Mouse (Mus musculus): ENCODE measurements around the gene Gm44502. TPM values are rescaled to one million over a fixed set of nuclear protein-coding genes. Genes with fewer than 3 reads are reported as not detected.

The Gm44502 gene
- polyA plus RNA-seq, 1 experiment from 2014 or later = 0.86 TPM

- Histone ChIP-seq H3K27me3 (ENCODE audit: control insufficient read depth, insufficient read depth, low read length) (peaks cover 46% of the 10 kb centered on the region), H3K4me3 (ENCODE audit: low read depth, low read length) (peak overlapping the region; percentile 48), H3K4me2 (peak overlapping the region; percentile 75), H3K9ac (ENCODE audit: low read depth, low read length) (peak overlapping the region; percentile 54), H3K9me3 (replicated peaks; ENCODE audit: control insufficient read depth, low read length) (no peaks in the 10 kb centered on the region), H3K27ac (ENCODE audit: low read depth, low read length) (no peak overlapping the region), H3K4me1 (ENCODE audit: control insufficient read depth, insufficient read depth, low read length) (peaks cover 20% of the 10 kb centered on the region), H3K36me3 (ENCODE audit: control insufficient read depth, insufficient read depth, low read length) (no peaks in the 10 kb centered on the region)
- WGBS (ENCODE audit: insufficient replicate concordance) = 14% methylated on average over 46 of the region's 46 CpGs
- ATAC-seq (replicated peaks; ENCODE audit: insufficient number of reproducible peaks, low FRiP score, low TSS enrichment) = no peak
These were observed 51.3 kb downstream of the Gm44502 start for GRCm38 (mm10) chr15:89377938-89378828.

DNA sequence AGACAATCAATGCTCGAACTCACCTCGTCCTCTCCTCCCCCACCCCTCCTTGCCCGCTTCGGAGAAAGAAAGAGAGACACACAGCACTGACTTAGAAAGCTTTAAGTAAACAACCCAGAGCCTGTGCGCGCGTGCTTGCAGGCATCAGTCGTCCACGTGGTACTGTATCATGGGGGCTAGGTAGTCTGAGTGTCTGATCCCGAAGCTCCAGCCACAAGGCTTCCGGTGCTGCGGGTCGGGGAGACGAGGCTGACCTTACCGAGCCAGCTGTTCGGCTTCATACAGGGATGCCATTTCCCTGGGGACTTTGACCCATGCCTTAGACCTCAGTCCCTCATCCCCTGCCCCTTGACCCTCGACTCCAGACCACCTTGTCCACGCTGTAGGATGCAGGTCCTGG lies 52.1 kb downstream of the Gm44502 start:
- Histone ChIP-seq H3K27ac (ENCODE audit: low read depth, low read length) (no peak overlapping the region), H3K9me3 (replicated peaks; ENCODE audit: control insufficient read depth, low read length) (no peaks in the 10 kb centered on the region), H3K27me3 (ENCODE audit: control insufficient read depth, insufficient read depth, low read length) (peaks cover 46% of the 10 kb centered on the region), H3K4me1 (ENCODE audit: control insufficient read depth, insufficient read depth, low read length) (peaks cover 25% of the 10 kb centered on the region), H3K9ac (ENCODE audit: low read depth, low read length) (no peak overlapping the region), H3K36me3 (ENCODE audit: control insufficient read depth, insufficient read depth, low read length) (no peaks in the 10 kb centered on the region), H3K4me2 (peak overlapping the region; percentile 31), H3K4me3 (ENCODE audit: low read depth, low read length) (peak overlapping the region; percentile 14; the same call in 1 of the 2 replicates)
- no peak for ATAC-seq (replicated peaks; ENCODE audit: insufficient number of reproducible peaks, low FRiP score, low TSS enrichment)
- WGBS (ENCODE audit: insufficient replicate concordance) = 3% methylated on average over 18 of the region's 18 CpGs

DNA sequence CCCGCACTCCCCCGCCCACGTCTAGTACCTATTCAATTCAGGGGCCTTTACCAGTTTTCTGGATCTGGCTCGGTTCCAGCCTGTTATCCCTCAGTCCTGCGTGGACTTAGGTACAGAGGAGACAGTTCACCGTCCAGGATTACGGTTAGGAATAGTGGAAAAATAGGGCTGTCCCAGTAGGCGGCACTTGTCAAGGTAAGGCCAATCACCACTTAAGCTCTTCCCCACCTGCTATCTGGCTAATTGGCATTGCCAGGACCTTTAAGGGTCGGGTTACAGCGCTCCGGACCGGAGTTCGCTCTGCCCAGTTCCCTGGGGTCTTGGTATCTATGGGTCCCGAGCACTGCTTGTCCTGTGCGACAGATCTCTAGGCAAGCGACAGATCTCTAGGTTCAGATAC lies 52.5 kb downstream of the Gm44502 start, which contains the start of gene Tymp:
Gene Tymp (minus strand): TSS at position 83 of the 400 bp plus-strand sequence.
- Histone ChIP-seq H3K36me3 (ENCODE audit: control insufficient read depth, insufficient read depth, low read length) (peaks cover 4% of the 10 kb centered on the region), H3K4me1 (ENCODE audit: control insufficient read depth, insufficient read depth, low read length) (peaks cover 25% of the 10 kb centered on the region), H3K4me3 (ENCODE audit: low read depth, low read length) (peak within 1 kb of the TSS; percentile 14; the same call in 1 of the 2 replicates), H3K27ac (ENCODE audit: low read depth, low read length) (no peak within 1 kb of the TSS), H3K9ac (ENCODE audit: low read depth, low read length) (no peak within 1 kb of the TSS), H3K27me3 (ENCODE audit: control insufficient read depth, insufficient read depth, low read length) (peaks cover 43% of the 10 kb centered on the region), H3K9me3 (replicated peaks; ENCODE audit: control insufficient read depth, low read length) (no peaks in the 10 kb centered on the region), H3K4me2 (peak within 1 kb of the TSS; percentile 31)
- WGBS (ENCODE audit: insufficient replicate concordance) = 15% methylated on average over 16 of the region's 16 CpGs
- no peak for ATAC-seq (replicated peaks; ENCODE audit: insufficient number of reproducible peaks, low FRiP score, low TSS enrichment)

DNA sequence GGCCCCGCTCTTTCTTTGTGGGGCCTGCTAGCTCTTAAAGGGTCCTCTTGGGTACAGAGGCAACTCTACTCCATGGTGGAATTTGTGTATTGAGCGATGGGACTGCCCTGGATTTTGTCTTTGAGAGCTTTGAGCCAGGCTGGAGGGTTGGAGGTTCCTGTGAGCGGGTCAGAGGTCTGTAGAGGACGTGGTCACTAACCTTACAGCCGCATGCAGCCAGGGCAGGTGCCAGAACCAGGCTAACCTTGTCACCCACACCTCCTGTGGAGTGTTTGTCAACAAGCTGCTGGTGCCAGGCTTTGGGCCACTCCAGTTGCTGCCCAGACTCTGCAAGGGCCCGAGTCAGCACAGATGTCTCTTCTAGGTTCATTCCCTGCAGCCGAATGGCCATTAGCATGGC lies 53.5 kb downstream of the Gm44502 start:
- WGBS (ENCODE audit: insufficient replicate concordance) = 72% methylated on average over 7 of the region's 7 CpGs
- Histone ChIP-seq H3K36me3 (ENCODE audit: control insufficient read depth, insufficient read depth, low read length) (peaks cover 13% of the 10 kb centered on the region), H3K27ac (ENCODE audit: low read depth, low read length) (no peak overlapping the region), H3K4me1 (ENCODE audit: control insufficient read depth, insufficient read depth, low read length) (peaks cover 25% of the 10 kb centered on the region), H3K4me2 (no peak overlapping the region), H3K9ac (ENCODE audit: low read depth, low read length) (no peak overlapping the region), H3K27me3 (ENCODE audit: control insufficient read depth, insufficient read depth, low read length) (peaks cover 43% of the 10 kb centered on the region), H3K9me3 (replicated peaks; ENCODE audit: control insufficient read depth, low read length) (no peaks in the 10 kb centered on the region), H3K4me3 (ENCODE audit: low read depth, low read length) (no peak overlapping the region)
- no peak for ATAC-seq (replicated peaks; ENCODE audit: insufficient number of reproducible peaks, low FRiP score, low TSS enrichment)

DNA sequence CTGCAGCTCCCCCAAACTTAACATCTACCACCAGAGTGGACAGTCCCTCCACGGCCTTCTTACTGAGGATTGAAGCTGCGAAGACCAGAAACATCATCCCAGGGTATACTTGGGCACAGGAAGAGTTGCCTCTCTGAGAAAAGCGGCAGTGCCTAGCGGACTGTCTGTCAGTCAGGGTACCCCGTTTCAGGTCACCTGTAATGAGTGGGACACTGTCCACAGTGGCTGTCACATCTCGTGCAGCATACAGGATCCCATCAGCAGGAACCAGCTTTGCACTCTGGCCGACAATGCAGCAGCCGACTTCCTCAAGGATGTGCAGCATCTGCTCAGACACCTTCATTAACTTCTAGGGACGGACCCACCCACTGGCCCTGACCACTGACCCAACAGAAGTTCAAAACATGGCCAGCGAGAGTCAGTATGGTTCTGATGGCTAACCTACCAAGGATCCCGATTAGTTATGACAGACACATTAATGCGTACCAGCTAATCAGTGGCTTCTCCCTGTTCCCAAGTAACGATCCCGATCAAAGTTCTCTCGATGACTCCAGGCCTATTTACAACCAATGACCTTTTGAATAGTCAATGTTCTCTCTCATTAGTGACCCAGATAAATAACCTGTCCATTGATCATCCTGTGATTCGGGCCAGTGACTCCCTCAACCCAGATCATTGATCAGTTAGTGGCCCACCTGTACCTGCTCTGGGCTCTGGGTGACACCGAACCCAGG lies 54.5 kb downstream of the Gm44502 start:
- Histone ChIP-seq H3K4me1 (ENCODE audit: control insufficient read depth, insufficient read depth, low read length) (peaks cover 25% of the 10 kb centered on the region), H3K27ac (ENCODE audit: low read depth, low read length) (no peak overlapping the region), H3K36me3 (ENCODE audit: control insufficient read depth, insufficient read depth, low read length) (peaks cover 20% of the 10 kb centered on the region), H3K27me3 (ENCODE audit: control insufficient read depth, insufficient read depth, low read length) (peaks cover 39% of the 10 kb centered on the region), H3K4me2 (no peak overlapping the region; the same call in 1 of the 2 replicates), H3K9me3 (replicated peaks; ENCODE audit: control insufficient read depth, low read length) (no peaks in the 10 kb centered on the region), H3K4me3 (ENCODE audit: low read depth, low read length) (no peak overlapping the region), H3K9ac (ENCODE audit: low read depth, low read length) (no peak overlapping the region)
- WGBS (ENCODE audit: insufficient replicate concordance) = 92% methylated on average over 17 of the region's 17 CpGs
- no peak for ATAC-seq (replicated peaks; ENCODE audit: insufficient number of reproducible peaks, low FRiP score, low TSS enrichment)

- H3K36me3 ChIP-seq (ENCODE audit: control insufficient read depth, insufficient read depth, low read length) = peaks cover 26% of the 10 kb centered on the region
- peak overlapping the region; percentile 79 for H3K9ac ChIP-seq (ENCODE audit: low read depth, low read length)
- peaks cover 34% of the 10 kb centered on the region for H3K27me3 ChIP-seq (ENCODE audit: control insufficient read depth, insufficient read depth, low read length)
- H3K4me3 ChIP-seq (ENCODE audit: low read depth, low read length) = peak overlapping the region; percentile 72
- peak overlapping the region; percentile 94 for H3K27ac ChIP-seq (ENCODE audit: low read depth, low read length)
- peak overlapping the region; percentile 82 for H3K4me2 ChIP-seq
- 0 out of 2 replicates have a peak, but pooled peaks have one; percentile 1 for ATAC-seq (replicated peaks; ENCODE audit: insufficient number of reproducible peaks, low FRiP score, low TSS enrichment)
- WGBS (ENCODE audit: insufficient replicate concordance) = 51% methylated on average over 9 of the region's 9 CpGs
- peaks cover 23% of the 10 kb centered on the region for H3K4me1 ChIP-seq (ENCODE audit: control insufficient read depth, insufficient read depth, low read length)
- H3K9me3 ChIP-seq (replicated peaks; ENCODE audit: control insufficient read depth, low read length) = no peaks in the 10 kb centered on the region
These were observed 55.2 kb downstream of the Gm44502 start for GRCm38 (mm10) chr15:89374340-89374739.

DNA sequence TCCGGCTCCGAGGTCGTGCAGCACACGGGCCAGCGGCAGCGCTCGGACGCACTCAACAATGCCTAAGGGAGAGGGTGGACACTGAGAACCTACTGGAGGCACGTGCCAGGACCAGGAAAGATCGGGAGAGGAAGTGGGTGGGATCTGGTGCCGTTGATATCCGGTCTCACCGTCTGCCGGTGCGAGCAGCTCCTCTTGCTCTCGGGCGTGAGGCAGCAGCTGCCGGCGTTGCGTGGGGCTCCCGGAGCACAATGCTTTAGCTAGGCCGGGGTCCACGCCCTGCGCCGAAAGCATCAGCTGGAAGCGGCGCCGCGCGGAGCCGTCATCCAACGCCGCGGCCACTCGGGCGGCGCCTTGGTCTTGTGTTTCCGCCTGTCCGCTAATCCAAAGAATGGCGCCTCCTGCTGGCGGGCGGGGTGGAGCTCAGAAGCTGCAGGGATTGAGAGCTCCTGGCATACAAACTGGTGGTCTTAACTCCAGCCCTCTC lies 55.7 kb downstream of the Gm44502 start, which contains the start of gene Sco2:
Gene Sco2 (minus strand): TSS at position 85 of the 487 bp plus-strand sequence.
- no peaks in the 10 kb centered on the region for H3K9me3 ChIP-seq (replicated peaks; ENCODE audit: control insufficient read depth, low read length)
- ATAC-seq (replicated peaks; ENCODE audit: insufficient number of reproducible peaks, low FRiP score, low TSS enrichment) = peak; percentile 79
- H3K4me3 ChIP-seq (ENCODE audit: low read depth, low read length) = peak within 1 kb of the TSS; percentile 72
- peak within 1 kb of the TSS; percentile 82 for H3K4me2 ChIP-seq
- H3K27me3 ChIP-seq (ENCODE audit: control insufficient read depth, insufficient read depth, low read length) = peaks cover 29% of the 10 kb centered on the region
- peaks cover 28% of the 10 kb centered on the region for H3K36me3 ChIP-seq (ENCODE audit: control insufficient read depth, insufficient read depth, low read length)
- peaks cover 17% of the 10 kb centered on the region for H3K4me1 ChIP-seq (ENCODE audit: control insufficient read depth, insufficient read depth, low read length)
- peak within 1 kb of the TSS; percentile 79 for H3K9ac ChIP-seq (ENCODE audit: low read depth, low read length)
- peak within 1 kb of the TSS; percentile 94 for H3K27ac ChIP-seq (ENCODE audit: low read depth, low read length)
- WGBS (ENCODE audit: insufficient replicate concordance) = under 1% methylated on average over 42 of the region's 42 CpGs

DNA sequence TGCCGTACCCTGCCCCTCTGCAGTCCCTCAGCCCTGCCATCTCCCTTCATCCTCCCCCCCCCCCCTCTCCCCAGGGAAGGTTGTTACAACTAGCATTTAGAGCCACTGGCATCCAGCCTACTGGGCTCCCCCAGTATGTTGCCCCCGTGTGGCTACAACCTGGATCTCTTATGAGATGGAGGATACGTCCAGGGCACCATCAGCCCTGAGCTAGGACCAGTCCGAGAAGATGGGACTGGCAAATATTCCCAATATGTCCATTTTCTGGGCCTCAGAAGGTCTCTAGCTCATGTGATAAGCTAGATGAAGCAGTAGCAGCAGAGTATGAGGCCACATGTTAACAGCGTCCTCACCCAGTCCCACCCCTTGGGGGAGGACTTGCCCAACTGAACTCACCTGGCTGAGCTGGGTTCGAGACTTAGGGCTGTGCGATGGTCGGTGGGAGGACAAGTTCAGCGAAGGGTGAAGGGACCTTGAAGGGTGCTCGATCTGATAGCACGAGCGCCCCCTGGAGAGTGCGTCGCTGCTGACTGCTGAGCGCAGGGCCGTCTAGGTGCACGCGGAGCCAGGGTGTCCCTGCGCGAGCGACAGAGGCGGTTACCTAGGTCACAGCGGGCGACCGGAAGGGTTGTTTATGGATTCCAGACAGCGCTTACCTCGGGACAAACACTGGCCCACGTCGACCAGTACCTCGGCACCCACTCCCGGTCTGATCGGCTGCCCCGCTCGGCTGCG lies 56.3 kb downstream of the Gm44502 start:
- H3K4me1 ChIP-seq (ENCODE audit: control insufficient read depth, insufficient read depth, low read length) = peaks cover 11% of the 10 kb centered on the region
- H3K27ac ChIP-seq (ENCODE audit: low read depth, low read length) = peak overlapping the region; percentile 94
- whole genome bisulfite sequencing (ENCODE audit: insufficient replicate concordance) = 2% methylated on average over 35 of the region's 35 CpGs
- H3K36me3 ChIP-seq (ENCODE audit: control insufficient read depth, insufficient read depth, low read length) = peaks cover 33% of the 10 kb centered on the region
- ATAC-seq (replicated peaks; ENCODE audit: insufficient number of reproducible peaks, low FRiP score, low TSS enrichment) = peak; percentile 71
- peak overlapping the region; percentile 79 for H3K9ac ChIP-seq (ENCODE audit: low read depth, low read length)
- peak overlapping the region; percentile 72 for H3K4me3 ChIP-seq (ENCODE audit: low read depth, low read length)
- H3K9me3 ChIP-seq (replicated peaks; ENCODE audit: control insufficient read depth, low read length) = no peaks in the 10 kb centered on the region
- peaks cover 23% of the 10 kb centered on the region for H3K27me3 ChIP-seq (ENCODE audit: control insufficient read depth, insufficient read depth, low read length)
- peak overlapping the region; percentile 82 for H3K4me2 ChIP-seq
